Mouse (Mus musculus): ENCODE results near the gene Slc6a13. TPM values are rescaled to one million over a fixed set of nuclear protein-coding genes. Genes with fewer than 3 reads are reported as not detected.

The Slc6a13 gene
- total and polyA plus RNA-seq, 3 experiments = 9.6 to 17.4 (median 15.4) TPM

- Histone ChIP-seq H3K9me3 (replicated peaks; ENCODE audit: low read length) (no peaks in the 10 kb centered on the region), H3K4me2 (ENCODE audit: insufficient read depth, low read depth, poor library complexity, severe bottlenecking) (no peak overlapping the region), H3K27me3 (replicated peaks) (no peaks in the 10 kb centered on the region), H3K79me2 (replicated peaks; ENCODE audit: control insufficient read depth, extremely low read depth, insufficient read depth, poor library complexity, severe bottlenecking) (no peaks in the 10 kb centered on the region), H3K9ac (ENCODE audit: insufficient read depth, low read depth) (no peak overlapping the region), H3K4me3 (replicated peaks in 1 of 3; ENCODE audit: low read depth in 2 of 3, low read length in 2 of 3, poor library complexity in 1 of 3) (no peak overlapping the region), H3K27ac (ENCODE audit: insufficient read depth, low read depth) (no peak overlapping the region), H3K4me1 (ENCODE audit: control insufficient read depth in 1 of 2, insufficient read depth in 2 of 2) (peaks cover 19 to 42% of the 10 kb centered on the region in 2 experiments), H3K36me3 (replicated peaks in 1 of 2; ENCODE audit: control insufficient read depth in 1 of 2, insufficient read depth in 1 of 2, low read length in 1 of 2) (peaks cover 0 to 2% of the 10 kb centered on the region in 2 experiments)
- in situ Hi-C loops (cut with MboI; ENCODE audit: low pct_ligation_motif_present, low pct_unique_long_range_greater_than_20kb, low sequenced_read_pairs) (no loop called here), dilution Hi-C loops (cut with MboI; ENCODE audit: extremely low pct_ligation_motif_present, extremely low pct_unique_long_range_greater_than_20kb, low sequenced_read_pairs) (no loop called here)
- TF ChIP-seq ZNF384 (IDR thresholded peaks at IDR 0.05; ENCODE audit: low read depth, low read length) (no peak), POLR2A (IDR thresholded peaks at IDR 0.05; ENCODE audit: low read depth, low read length) (no peak), PAX5 (IDR thresholded peaks at IDR 0.05; ENCODE audit: low read length) (no peak), EP300 (IDR thresholded peaks at IDR 0.05; ENCODE audit: low read length) (no peak), POLR2AphosphoS2 (IDR thresholded peaks at IDR 0.05; ENCODE audit: low read depth, low read length) (no peak), MAZ (IDR thresholded peaks at IDR 0.05; ENCODE audit: low read depth, low read length) (no peak), SMC3 (IDR thresholded peaks at IDR 0.05; ENCODE audit: low read depth, low read length) (no peak), UBTF (IDR thresholded peaks at IDR 0.05; ENCODE audit: low read depth, low read length) (no peak), TCF12 (IDR thresholded peaks at IDR 0.05; ENCODE audit: low read depth, low read length) (no peak), GABPA (IDR thresholded peaks at IDR 0.05; ENCODE audit: insufficient replicate concordance, low read depth, low read length) (no peak), RCOR1 (conservative IDR thresholded peaks at IDR 0.05; ENCODE audit: low read depth, low read length) (no peak), HCFC1 (IDR thresholded peaks at IDR 0.05; ENCODE audit: low read depth, low read length) (no peak), SIN3A (IDR thresholded peaks at IDR 0.05; ENCODE audit: low read length) (no peak), CHD2 (IDR thresholded peaks at IDR 0.05; ENCODE audit: low read length) (no peak), MEF2A (IDR thresholded peaks at IDR 0.05; ENCODE audit: borderline replicate concordance, low read depth, low read length) (no peak), JUND (conservative IDR thresholded peaks at IDR 0.05; ENCODE audit: low read depth, low read length) (no peak), USF1 (IDR thresholded peaks at IDR 0.05; ENCODE audit: low read depth, low read length) (no peak), CHD1 (IDR thresholded peaks at IDR 0.05; ENCODE audit: low read depth, low read length) (no peak), E2F4 (IDR thresholded peaks at IDR 0.05; ENCODE audit: insufficient replicate concordance, low read depth, low read length) (no peak)
- DNase-seq (ENCODE audit: extremely low read depth) = no peak
These were observed 46.4 kb downstream of the Slc6a13 start for GRCm38 (mm10) chr6:121346428-121346827.

- in situ Hi-C loops (cut with MboI; ENCODE audit: low pct_ligation_motif_present, low pct_unique_long_range_greater_than_20kb, low sequenced_read_pairs) (no loop called here), dilution Hi-C loops (cut with MboI; ENCODE audit: extremely low pct_ligation_motif_present, extremely low pct_unique_long_range_greater_than_20kb, low sequenced_read_pairs) (no loop called here)
- Histone ChIP-seq H3K9ac (ENCODE audit: insufficient read depth, low read depth) (no peak overlapping the region), H3K27ac (ENCODE audit: insufficient read depth, low read depth) (no peak overlapping the region), H3K4me1 (ENCODE audit: control insufficient read depth in 1 of 2, insufficient read depth in 2 of 2) (peaks cover 0 to 9% of the 10 kb centered on the region in 2 experiments; a peak in 2 of 4 replicates), H3K4me2 (ENCODE audit: insufficient read depth, low read depth, poor library complexity, severe bottlenecking) (no peak overlapping the region), H3K4me3 (replicated peaks in 1 of 3; ENCODE audit: low read depth in 2 of 3, low read length in 2 of 3, poor library complexity in 1 of 3) (no peak overlapping the region), H3K79me2 (replicated peaks; ENCODE audit: control insufficient read depth, extremely low read depth, insufficient read depth, poor library complexity, severe bottlenecking) (no peaks in the 10 kb centered on the region), H3K36me3 (replicated peaks in 1 of 2; ENCODE audit: control insufficient read depth in 1 of 2, insufficient read depth in 1 of 2, low read length in 1 of 2) (peaks cover 0 to 15% of the 10 kb centered on the region in 2 experiments), H3K27me3 (replicated peaks) (no peaks in the 10 kb centered on the region), H3K9me3 (replicated peaks; ENCODE audit: low read length) (no peaks in the 10 kb centered on the region)
- TF ChIP-seq CHD1 (IDR thresholded peaks at IDR 0.05; ENCODE audit: low read depth, low read length) = no peak
- TF ChIP-seq SMC3 (IDR thresholded peaks at IDR 0.05; ENCODE audit: low read depth, low read length) = no peak
- TF ChIP-seq NRF1 (IDR thresholded peaks at IDR 0.05; ENCODE audit: low read depth, low read length) = no peak
- no peak for TF ChIP-seq ZNF384 (IDR thresholded peaks at IDR 0.05; ENCODE audit: low read depth, low read length)
- no peak for TF ChIP-seq EP300 (IDR thresholded peaks at IDR 0.05; ENCODE audit: low read length)
- no peak for TF ChIP-seq HCFC1 (IDR thresholded peaks at IDR 0.05; ENCODE audit: low read depth, low read length)
- no peak for TF ChIP-seq MYC (IDR thresholded peaks at IDR 0.05; ENCODE audit: low read depth, low read length)
- no peak for TF ChIP-seq MEF2A (IDR thresholded peaks at IDR 0.05; ENCODE audit: borderline replicate concordance, low read depth, low read length)
- TF ChIP-seq PAX5 (IDR thresholded peaks at IDR 0.05; ENCODE audit: low read length) = no peak
- no peak for TF ChIP-seq TCF12 (IDR thresholded peaks at IDR 0.05; ENCODE audit: low read depth, low read length)
- no peak for TF ChIP-seq RCOR1 (conservative IDR thresholded peaks at IDR 0.05; ENCODE audit: low read depth, low read length)
- no peak for TF ChIP-seq ETS1 (conservative IDR thresholded peaks at IDR 0.05; ENCODE audit: low read depth, low read length)
- TF ChIP-seq MAX (IDR thresholded peaks at IDR 0.05; ENCODE audit: low read length) = no peak
- no peak for TF ChIP-seq KAT2A (IDR thresholded peaks at IDR 0.05; ENCODE audit: insufficient replicate concordance, low read length)
- TF ChIP-seq NELFE (IDR thresholded peaks at IDR 0.05; ENCODE audit: low read depth, low read length) = no peak
- no peak for TF ChIP-seq RAD21 (IDR thresholded peaks at IDR 0.05; ENCODE audit: low read depth, low read length)
- TF ChIP-seq POLR2A (IDR thresholded peaks at IDR 0.05; ENCODE audit: low read depth, low read length) = no peak
- TF ChIP-seq POLR2AphosphoS2 (IDR thresholded peaks at IDR 0.05; ENCODE audit: low read depth, low read length) = no peak
- TF ChIP-seq CTCF (conservative IDR thresholded peaks at IDR 0.05 in 1 of 2, IDR thresholded peaks at IDR 0.05 in 1 of 2; ENCODE audit: low read depth in 2 of 2, low read length in 2 of 2) = no peak
- no peak for TF ChIP-seq MAFK (IDR thresholded peaks at IDR 0.05; ENCODE audit: insufficient replicate concordance, low read length)
- no peak for DNase-seq (ENCODE audit: extremely low read depth)
These were observed 52.2 kb downstream of the Slc6a13 start for GRCm38 (mm10) chr6:121352276-121352675.

Data from CH12.LX (cell line).